Mouse (Mus musculus) hindbrain, embryonic 14.5 days (tissue): ENCODE data around the gene BC004004. TPM values are rescaled to one million over a fixed set of nuclear protein-coding genes. Genes with fewer than 3 reads are reported as not detected.

Source experiments
- ATAC-seq: fragments of 200-750 bp; cut with Nextera tagmentation; 2 replicates; pipeline ENCODE4 v1.8.0; 2017; ENCODE audit warnings: moderate number of reproducible peaks, mild to moderate bottlenecking, moderate TSS enrichment, moderate library complexity; ENCODE audit not compliant: low FRiP score
- DNase-seq: peaks from one replicate; pipeline ENCODE4 v3.0.0-alpha.2; 2015; ENCODE audit warnings: low spot score
- H3K27ac ChIP-seq: fragments of 300-500 bp; sonication (generic); 2 replicates; pipeline ENCODE4 v1.5.1; 2014; ENCODE audit warnings: mild to moderate bottlenecking, moderate library complexity
- H3K27me3 ChIP-seq: fragments of 300-500 bp; sonication (generic); 2 replicates; pipeline ENCODE4 v1.6.1; 2014; ENCODE audit warnings: mild to moderate bottlenecking, low read length, mixed read lengths; ENCODE audit not compliant: control insufficient read depth, insufficient read depth
- H3K36me3 ChIP-seq: fragments of 300-500 bp; sonication (generic); replicated peaks from 2 replicates; pipeline ENCODE4 v1.6.1; 2014; ENCODE audit not compliant: control insufficient read depth, insufficient read depth
- H3K4me1 ChIP-seq: fragments of 300-500 bp; sonication (generic); replicated peaks from 2 replicates; pipeline ENCODE4 v1.6.1; 2014; ENCODE audit warnings: antibody characterized with exemption, low read length, mixed read lengths; ENCODE audit not compliant: control insufficient read depth, insufficient read depth
- H3K4me2 ChIP-seq: fragments of 300-500 bp; sonication (generic); replicated peaks from 2 replicates; pipeline ENCODE4 v1.6.1; 2014; ENCODE audit warnings: mild to moderate bottlenecking, moderate library complexity
- H3K4me3 ChIP-seq: fragments of 300-500 bp; sonication (generic); replicated peaks from 2 replicates; pipeline ENCODE4 v1.5.1; 2014; ENCODE audit warnings: mild to moderate bottlenecking, low read length
- H3K9ac ChIP-seq: fragments of 300-500 bp; sonication (generic); 2 replicates; pipeline ENCODE4 v1.6.1; 2014
- H3K9me3 ChIP-seq: fragments of 300-500 bp; sonication (generic); 2 replicates; pipeline ENCODE4 v1.6.1; 2016; ENCODE audit warnings: low read length; ENCODE audit not compliant: control insufficient read depth
- WGBS: fragments of 180-500 bp; shearing (Covaris S2); extraction: QIAGEN DNeasy Blood & Tissue Kit; methylation state at CpG from one replicate; pipeline ENCODE4 v1.1.7; 2014; 5-methylcytosine and 5-hydroxymethylcytosine counted together
- polyA plus RNA-seq: library from polyadenylated mRNA; unstranded; fragments of >200 nt; fragmentation: Nextera tagmentation; extraction: Ambion mirVana; gene quantifications from 2 replicates; pipeline ENCODE4 v1.2.1, GENCODE M21; 2014

Gene BC004004
- polyA plus RNA-seq, 1 experiment from 2014 or later: 131 TPM

DNA sequence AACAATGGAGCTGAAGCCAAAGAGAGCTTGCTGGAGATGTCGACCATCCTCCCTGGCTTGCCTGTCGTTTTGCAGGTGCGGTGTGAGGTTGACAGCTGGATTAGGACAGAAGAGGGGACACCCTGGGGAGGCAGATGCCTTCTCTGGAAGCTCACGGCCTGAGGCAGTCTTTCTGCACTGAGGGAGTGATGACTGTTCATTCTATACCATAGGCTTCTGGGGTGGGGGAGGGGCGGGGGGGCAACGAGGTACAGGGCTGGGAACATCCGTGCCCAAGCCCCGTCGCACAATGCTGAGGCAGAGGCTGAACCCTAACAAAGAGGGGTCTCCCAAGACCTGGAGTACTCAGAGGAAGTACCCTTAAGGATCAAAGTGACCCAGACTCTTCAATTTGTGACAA, 88.3 kb downstream of the BC004004 start:
- Histone ChIP-seq H3K27me3 (no peaks in the 10 kb centered on the region), H3K9ac (peak overlapping the region; percentile 63), H3K9me3 (no peaks in the 10 kb centered on the region), H3K27ac (peak overlapping the region; percentile 96), H3K4me3 (peak overlapping the region; percentile 29), H3K4me1 (peaks cover 29% of the 10 kb centered on the region), H3K36me3 (no peaks in the 10 kb centered on the region), H3K4me2 (peak overlapping the region; percentile 73)
- DNase-seq: no peak
- peak; percentile 43 for ATAC-seq
- WGBS: 2% methylated on average over 9 of the region's 9 CpGs

DNA sequence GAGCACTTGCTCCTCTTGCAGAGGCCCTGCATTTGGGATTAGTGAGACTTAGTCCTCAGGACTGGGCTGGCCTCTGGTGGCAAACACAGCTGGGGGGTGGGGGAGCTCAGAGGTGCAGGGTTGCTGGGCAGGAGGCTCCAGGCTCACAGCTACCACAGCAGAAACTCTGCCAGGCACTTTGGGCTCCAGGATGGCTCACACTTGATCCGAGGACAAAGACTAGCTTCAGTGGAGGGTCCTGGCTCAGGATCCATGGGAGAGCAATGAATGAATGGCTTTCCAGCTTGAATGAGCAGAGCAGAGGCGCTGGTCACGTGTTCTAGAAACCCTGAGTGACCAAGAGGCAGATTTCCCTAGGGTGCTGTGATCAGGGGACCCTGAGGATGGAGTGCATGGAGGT, 90.3 kb downstream of the BC004004 start:
- Histone ChIP-seq H3K27ac (no peak overlapping the region), H3K36me3 (no peaks in the 10 kb centered on the region), H3K27me3 (no peaks in the 10 kb centered on the region), H3K9me3 (no peaks in the 10 kb centered on the region), H3K4me3 (no peak overlapping the region), H3K4me1 (peaks cover 29% of the 10 kb centered on the region), H3K4me2 (no peak overlapping the region), H3K9ac (no peak overlapping the region)
- WGBS: 69% methylated on average over 3 of the region's 3 CpGs
- no peak for ATAC-seq
- no peak for DNase-seq

DNA sequence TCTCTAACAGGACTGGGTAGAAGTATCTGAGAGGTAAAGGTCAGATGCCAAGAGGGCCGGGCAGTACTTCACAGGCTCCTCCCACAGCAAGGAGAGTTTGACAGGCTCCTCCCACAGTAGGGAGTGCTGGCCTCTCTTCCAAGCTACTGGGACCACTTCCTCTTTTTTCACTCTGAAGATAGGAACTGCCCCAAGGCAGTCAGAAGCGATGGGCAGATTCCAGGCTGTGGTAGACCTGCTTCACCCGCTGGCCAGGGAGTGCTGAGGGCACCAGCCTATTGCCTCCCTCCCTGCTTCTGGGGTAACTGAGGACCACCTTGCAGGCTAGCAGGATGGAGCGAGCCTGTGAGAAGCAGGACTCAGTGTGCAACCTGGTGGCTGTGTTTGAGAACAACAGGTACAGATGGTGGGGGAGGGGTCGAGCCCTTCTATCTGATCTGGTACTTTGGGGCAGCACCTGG, 92.2 kb downstream of the BC004004 start, which contains the start of gene Fgd2:
Gene Fgd2, plus strand, starts transcription at position 154 of the 461 bp plus-strand sequence.
- no peak within 1 kb of the TSS for H3K27ac ChIP-seq
- no peak within 1 kb of the TSS for H3K9ac ChIP-seq
- H3K4me3 ChIP-seq: no peak within 1 kb of the TSS
- no peaks in the 10 kb centered on the region for H3K9me3 ChIP-seq
- no peak for DNase-seq
- H3K36me3 ChIP-seq: no peaks in the 10 kb centered on the region
- no peak within 1 kb of the TSS for H3K4me2 ChIP-seq
- ATAC-seq: no peak
- no peaks in the 10 kb centered on the region for H3K27me3 ChIP-seq
- peaks cover 19% of the 10 kb centered on the region for H3K4me1 ChIP-seq
- WGBS: 26% methylated on average over 5 of the region's 5 CpGs

DNA sequence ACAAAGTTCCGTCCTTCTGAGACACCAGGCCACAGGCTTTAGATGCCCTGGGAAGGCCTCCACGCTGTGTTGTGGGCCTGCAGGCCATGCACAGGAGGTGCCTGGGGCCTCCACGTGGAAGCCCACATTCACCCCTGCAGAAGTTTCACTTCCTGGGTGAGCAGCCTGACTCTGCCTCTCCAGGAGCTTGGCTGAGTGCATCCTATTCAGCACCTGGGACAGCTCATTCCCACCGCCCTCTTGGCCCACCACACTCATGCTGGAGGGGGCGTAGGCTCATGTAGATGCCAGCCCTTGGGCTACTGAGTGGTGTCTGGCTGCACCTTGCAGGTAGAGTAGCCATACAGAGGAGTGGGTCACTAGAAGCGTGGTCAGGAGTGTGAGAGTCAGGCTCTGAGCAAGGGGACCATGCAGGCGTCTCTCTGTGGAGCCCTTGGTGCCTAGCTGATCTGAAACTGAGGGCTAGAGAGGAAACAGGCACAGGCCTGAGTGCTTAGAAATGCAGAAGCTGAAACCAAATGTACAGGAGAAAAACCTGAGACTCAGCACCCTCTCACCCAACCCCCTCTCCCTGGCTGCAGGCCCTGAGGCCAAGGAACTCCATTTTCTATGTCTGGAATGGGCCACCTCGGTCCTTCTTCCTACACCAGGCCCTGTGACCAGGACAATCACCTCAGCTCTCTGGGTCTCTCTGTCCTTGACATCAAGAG, 93.5 kb downstream of the BC004004 start:
- Histone ChIP-seq H3K27me3 (no peaks in the 10 kb centered on the region), H3K4me1 (peaks cover 5% of the 10 kb centered on the region; the same call in 1 of the 2 replicates), H3K4me3 (no peak overlapping the region), H3K9ac (no peak overlapping the region), H3K27ac (no peak overlapping the region), H3K9me3 (no peaks in the 10 kb centered on the region), H3K4me2 (no peak overlapping the region), H3K36me3 (no peaks in the 10 kb centered on the region)
- WGBS: 59% methylated on average over 8 of the region's 8 CpGs
- ATAC-seq (no peak), DNase-seq (no peak)

DNA sequence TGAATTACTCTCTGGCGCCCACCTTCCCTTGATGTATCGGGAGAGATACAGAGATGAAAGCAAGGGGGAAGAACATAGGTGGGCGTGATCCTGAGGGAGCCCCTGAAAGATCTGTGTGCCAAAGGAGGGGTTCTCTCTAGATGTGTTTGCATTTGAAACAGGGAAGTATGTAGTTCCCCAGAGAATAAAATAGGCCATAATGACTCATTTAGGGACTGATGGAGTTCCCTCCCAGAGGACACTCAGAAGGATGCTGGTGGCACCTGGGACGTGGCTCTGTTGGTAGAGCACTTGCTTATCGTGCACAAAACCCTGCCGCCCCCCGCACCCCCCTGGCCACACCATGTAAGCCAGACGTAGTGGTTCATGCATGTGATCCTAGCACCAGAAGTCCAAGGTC, 94.5 kb downstream of the BC004004 start:
- Histone ChIP-seq H3K27ac (no peak overlapping the region), H3K4me3 (no peak overlapping the region), H3K9me3 (no peaks in the 10 kb centered on the region), H3K4me1 (no peaks in the 10 kb centered on the region), H3K9ac (no peak overlapping the region), H3K4me2 (no peak overlapping the region), H3K36me3 (no peaks in the 10 kb centered on the region), H3K27me3 (no peaks in the 10 kb centered on the region)
- DNase-seq: no peak
- WGBS: 82% methylated on average over 8 of the region's 8 CpGs
- no peak for ATAC-seq

Other genes starting within 250 kb of the BC004004 start
- 446 and 460 TPM in 2 replicates for gene Srsf3, start 236.2 kb upstream of the BC004004 start, polyA plus RNA-seq
- 79.5 and 97.7 TPM in 2 replicates for gene Cdkn1a, start 177.8 kb upstream of the BC004004 start, polyA plus RNA-seq
- not detected in 2 replicates for gene Rab44, start 154.6 kb upstream of the BC004004 start, polyA plus RNA-seq
- gene Cpne5, start 30.6 kb upstream of the BC004004 start, polyA plus RNA-seq: 38.1 and 42.8 TPM in 2 replicates
- gene Ppil1, start 4.6 kb upstream of the BC004004 start, polyA plus RNA-seq: 101 TPM in 2 replicates
- 0.84 and 0.85 TPM in 2 replicates for gene Pi16, start 48.9 kb downstream of the BC004004 start, polyA plus RNA-seq
- 530 and 564 TPM in 2 replicates for gene Mtch1, start 79.1 kb downstream of the BC004004 start, polyA plus RNA-seq
- gene Fgd2, start 92.1 kb downstream of the BC004004 start, polyA plus RNA-seq: 3.8 and 4.9 TPM in 2 replicates
- 6.4 and 7.8 TPM in 2 replicates for gene Pim1, start 222.0 kb downstream of the BC004004 start, polyA plus RNA-seq